Mouse (Mus musculus) testis, adult 2 months (tissue): ENCODE measurements at regions not wholly inside any gene's neighbourhood (a gene's known extent, or its start where the extent isn't known, plus 50 kb on each side); places are given as distances from the start of the nearest gene placed in this dataset.

Experiments
- H3K27ac ChIP-seq: fragments of 200-500 bp; 2 replicates; pipeline ENCODE4 v1.5.1; 2012; ENCODE audit warnings: low read depth, low read length; ENCODE audit not compliant: control insufficient read depth, insufficient read depth
- H3K27me3 ChIP-seq: fragments of 200-500 bp; 2 replicates; pipeline ENCODE4 v1.6.1; 2012; ENCODE audit warnings: mild to moderate bottlenecking, low read length, moderate library complexity; ENCODE audit not compliant: control insufficient read depth, insufficient read depth
- H3K36me3 ChIP-seq: fragments of 200-500 bp; 2 replicates; pipeline ENCODE4 v1.6.1; 2012; ENCODE audit warnings: mild to moderate bottlenecking, low read length; ENCODE audit not compliant: control insufficient read depth, insufficient read depth
- H3K4me1 ChIP-seq: fragments of 200-500 bp; 2 replicates; pipeline ENCODE4 v1.6.1; 2012; ENCODE audit warnings: low read length; ENCODE audit not compliant: control insufficient read depth, insufficient read depth
- H3K4me3 ChIP-seq: fragments of 200-500 bp; 2 replicates; pipeline ENCODE4 v1.5.1; 2012; ENCODE audit warnings: low read depth, mild to moderate bottlenecking, low read length, moderate library complexity, mixed read lengths; ENCODE audit not compliant: control insufficient read depth
- CTCF ChIP-seq: fragments of 200-500 bp; IDR thresholded peaks from 2 replicates; pipeline ENCODE4 v1.5.1; 2012; ENCODE audit warnings: low read depth, mild to moderate bottlenecking, inconsistent platforms, low read length, moderate library complexity; ENCODE audit not compliant: control insufficient read depth, insufficient read depth, insufficient replicate concordance
- POLR2A ChIP-seq: fragments of 200-500 bp; IDR thresholded peaks from 2 replicates; pipeline ENCODE4 v1.6.1; 2012; ENCODE audit warnings: low read depth, mild to moderate bottlenecking, inconsistent platforms, low read length, moderate library complexity; ENCODE audit not compliant: control insufficient read depth

DNA sequence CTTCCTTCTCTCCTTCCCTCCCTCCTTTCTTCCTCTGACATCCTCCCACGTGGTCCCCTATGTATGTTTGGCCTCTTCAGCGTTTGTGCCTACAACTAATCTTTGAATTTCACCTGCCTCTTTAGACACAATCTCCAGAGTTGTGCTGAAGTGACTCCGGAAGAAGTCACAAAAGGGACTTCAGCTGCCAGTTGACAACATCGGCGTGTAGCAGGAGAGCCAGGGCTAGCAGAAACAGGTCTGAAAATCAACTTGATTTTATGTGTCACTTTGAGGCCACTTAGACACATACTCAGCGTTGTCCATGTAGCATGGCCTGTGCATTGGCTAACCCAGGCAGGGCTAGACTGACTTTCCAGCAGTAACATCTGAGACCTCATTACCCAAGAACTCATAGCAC, 317.2 kb downstream of the Cd83 start:
- no peak overlapping the region for H3K4me3 ChIP-seq
- no peaks in the 10 kb centered on the region for H3K36me3 ChIP-seq
- H3K4me1 ChIP-seq: no peaks in the 10 kb centered on the region; the same call in 1 of the 2 replicates
- TF ChIP-seq POLR2A (no peak), CTCF (no peak)
- H3K27ac ChIP-seq: no peak overlapping the region
- H3K27me3 ChIP-seq: no peaks in the 10 kb centered on the region

DNA sequence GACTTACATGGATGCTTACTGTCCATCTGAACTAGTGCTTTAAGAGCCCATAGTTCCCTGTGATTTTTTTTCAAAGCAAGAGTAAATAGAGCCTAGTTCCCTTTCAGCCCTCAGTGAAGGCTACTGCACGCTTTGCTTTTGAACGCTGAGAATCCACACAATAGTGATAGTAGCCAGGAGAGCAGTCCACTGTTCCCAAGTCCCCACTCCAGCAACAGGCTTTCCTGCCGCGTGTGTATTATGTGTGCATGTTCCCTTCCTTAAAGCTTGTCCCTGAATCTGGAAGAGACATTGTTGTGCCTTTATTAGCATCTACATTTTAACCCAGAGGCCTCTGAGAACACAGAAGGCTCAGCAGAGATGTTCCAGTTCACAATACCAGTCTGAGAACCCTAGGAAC, 317.7 kb downstream of the Cd83 start:
- no peaks in the 10 kb centered on the region; the same call in 1 of the 2 replicates for H3K4me1 ChIP-seq
- no peaks in the 10 kb centered on the region for H3K27me3 ChIP-seq
- H3K27ac ChIP-seq: no peak overlapping the region
- no peaks in the 10 kb centered on the region for H3K36me3 ChIP-seq
- no peak overlapping the region for H3K4me3 ChIP-seq
- TF ChIP-seq POLR2A (no peak), CTCF (no peak)

GRCm38 (mm10) chr13:44103340-44103739, 318.8 kb downstream of the Cd83 start:
- Histone ChIP-seq H3K4me3 (no peak overlapping the region), H3K27me3 (no peaks in the 10 kb centered on the region), H3K36me3 (no peaks in the 10 kb centered on the region), H3K4me1 (no peaks in the 10 kb centered on the region; the same call in 1 of the 2 replicates), H3K27ac (no peak overlapping the region)
- TF ChIP-seq CTCF (no peak), POLR2A (no peak)

DNA sequence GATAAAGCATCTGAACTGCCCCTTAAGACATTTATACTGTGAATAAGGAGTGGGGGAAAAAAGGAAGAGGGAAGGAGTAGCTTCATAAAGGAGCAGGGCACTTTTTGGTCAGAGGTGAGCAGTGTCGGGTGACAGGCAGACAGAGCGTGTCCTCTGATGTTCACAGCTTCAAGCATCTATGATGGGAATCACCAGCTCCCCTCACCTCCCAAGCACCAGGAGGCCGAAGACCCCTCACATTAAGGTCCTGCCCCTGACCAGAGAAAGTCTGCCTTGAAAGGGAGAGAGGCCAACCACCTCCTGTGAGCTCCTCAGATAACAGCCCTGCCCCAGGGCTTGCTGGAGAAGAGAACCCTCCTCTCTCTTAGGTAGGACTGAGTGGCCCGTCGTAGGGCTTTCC, 320.6 kb downstream of the Cd83 start:
- Histone ChIP-seq H3K4me1 (no peaks in the 10 kb centered on the region; the same call in 1 of the 2 replicates), H3K27me3 (no peaks in the 10 kb centered on the region), H3K36me3 (no peaks in the 10 kb centered on the region), H3K27ac (no peak overlapping the region), H3K4me3 (no peak overlapping the region)
- no peak for TF ChIP-seq POLR2A
- TF ChIP-seq CTCF: no peak

DNA sequence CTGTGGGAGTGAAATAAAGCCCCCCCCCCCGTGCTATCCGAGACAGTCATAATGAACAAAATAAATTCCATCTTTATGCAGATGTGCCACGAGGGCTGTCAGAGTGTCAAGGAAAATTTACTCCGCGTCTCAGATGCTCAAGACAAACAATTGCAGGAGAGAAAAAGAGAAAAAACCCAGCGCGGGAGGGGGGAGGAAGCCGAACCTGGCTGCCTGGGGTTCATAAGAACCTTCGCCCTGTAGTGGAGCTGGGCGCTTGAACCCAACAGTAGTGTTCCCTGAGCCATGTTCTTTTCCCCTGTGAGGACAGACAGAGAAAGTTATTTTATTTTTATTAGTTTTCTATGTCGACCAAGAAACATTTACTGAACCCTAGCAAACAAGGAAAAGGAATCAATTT, 324.1 kb downstream of the Cd83 start:
- H3K27ac ChIP-seq: no peak overlapping the region
- no peaks in the 10 kb centered on the region for H3K27me3 ChIP-seq
- no peak for TF ChIP-seq POLR2A
- no peak for TF ChIP-seq CTCF
- no peak overlapping the region for H3K4me3 ChIP-seq
- no peaks in the 10 kb centered on the region for H3K4me1 ChIP-seq
- no peaks in the 10 kb centered on the region for H3K36me3 ChIP-seq

GRCm38 (mm10) chr13:44113043-44113442, 328.5 kb downstream of the Cd83 start:
- no peaks in the 10 kb centered on the region for H3K4me1 ChIP-seq
- TF ChIP-seq CTCF (no peak), POLR2A (no peak)
- H3K36me3 ChIP-seq: no peaks in the 10 kb centered on the region
- no peak overlapping the region for H3K4me3 ChIP-seq
- H3K27ac ChIP-seq: no peak overlapping the region
- H3K27me3 ChIP-seq: no peaks in the 10 kb centered on the region

- Histone ChIP-seq H3K4me3 (no peak overlapping the region), H3K4me1 (no peaks in the 10 kb centered on the region), H3K36me3 (no peaks in the 10 kb centered on the region), H3K27me3 (no peaks in the 10 kb centered on the region), H3K27ac (no peak overlapping the region)
- TF ChIP-seq POLR2A (no peak), CTCF (no peak)
These were observed 330.3 kb downstream of the Cd83 start for GRCm38 (mm10) chr13:44114856-44115255.

- Histone ChIP-seq H3K27ac (no peak overlapping the region), H3K4me1 (no peaks in the 10 kb centered on the region), H3K36me3 (no peaks in the 10 kb centered on the region), H3K27me3 (no peaks in the 10 kb centered on the region), H3K4me3 (no peak overlapping the region)
- no peak for TF ChIP-seq POLR2A
- no peak for TF ChIP-seq CTCF
These were observed 333.3 kb downstream of the Cd83 start for GRCm38 (mm10) chr13:44117841-44118240.
